Mouse (Mus musculus): ENCODE results near the gene Ndufs6. TPM values are rescaled to one million over a fixed set of nuclear protein-coding genes. Genes with fewer than 3 reads are reported as not detected.

The Ndufs6 gene
- total RNA-seq, 2 experiments from 2014 or later, result 156 to 172 TPM

DNA sequence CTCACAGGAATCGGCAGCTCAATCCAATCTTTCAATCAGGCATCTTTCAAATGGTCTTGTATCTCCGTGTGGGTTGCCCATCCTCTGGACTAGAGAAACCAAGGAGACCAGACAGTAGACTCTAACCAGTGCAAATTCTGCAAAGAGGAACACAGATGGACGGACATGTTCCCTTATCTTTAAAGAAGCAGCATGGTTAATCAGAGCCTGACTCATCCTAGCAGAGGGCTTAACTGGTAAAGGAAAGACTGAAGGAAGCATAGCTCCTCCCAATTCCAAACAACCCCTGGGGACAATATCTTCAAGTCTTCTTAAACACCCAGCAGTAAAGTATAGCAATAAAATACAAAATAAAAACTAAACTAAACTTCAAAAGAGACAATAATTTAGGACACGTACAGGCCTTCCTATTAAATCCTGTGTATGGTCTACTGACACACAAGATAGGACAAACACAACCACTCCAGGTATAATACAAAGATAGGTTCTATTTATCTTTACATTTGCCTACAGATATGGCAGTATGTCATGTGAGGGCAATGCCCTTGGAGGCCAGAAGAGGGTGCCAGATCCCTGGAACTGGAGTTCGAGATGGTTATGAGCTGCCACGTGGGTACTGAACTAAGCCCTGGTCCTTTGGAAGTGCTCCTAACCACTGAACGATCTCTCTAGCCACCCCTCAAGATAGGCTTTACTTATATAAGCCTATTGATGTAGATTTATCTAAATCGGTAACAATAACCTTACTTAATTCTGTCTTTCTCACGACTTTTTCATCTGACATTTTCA lies 17.0 kb upstream of the Ndufs6 start:
- Histone ChIP-seq H3K27ac (no peak overlapping the region), H3K4me3 (no peak overlapping the region)
- DNase-seq (ENCODE audit: low spot score in 2 of 2), result no peak
- TF ChIP-seq CTCF (conservative IDR thresholded peaks at IDR 0.05), result peak; percentile 59

- TF ChIP-seq CTCF (conservative IDR thresholded peaks at IDR 0.05), result no peak
- DNase-seq (ENCODE audit: low spot score in 2 of 2), result no peak
- H3K4me3 ChIP-seq, result no peak overlapping the region
- H3K27ac ChIP-seq, result no peak overlapping the region
Observed at GRCm38 (mm10) chr13:73336753-73337152, 8.4 kb upstream of the Ndufs6 start.

GRCm38 (mm10) chr13:73331736-73332135 lies 3.4 kb upstream of the Ndufs6 start:
- DNase-seq (ENCODE audit: low spot score in 2 of 2), result no peak
- H3K27ac ChIP-seq, result peak overlapping the region; percentile 94; the same call in 1 of the 2 replicates
- no peak for TF ChIP-seq CTCF (conservative IDR thresholded peaks at IDR 0.05)
- peak overlapping the region; percentile 93 for H3K4me3 ChIP-seq

DNA sequence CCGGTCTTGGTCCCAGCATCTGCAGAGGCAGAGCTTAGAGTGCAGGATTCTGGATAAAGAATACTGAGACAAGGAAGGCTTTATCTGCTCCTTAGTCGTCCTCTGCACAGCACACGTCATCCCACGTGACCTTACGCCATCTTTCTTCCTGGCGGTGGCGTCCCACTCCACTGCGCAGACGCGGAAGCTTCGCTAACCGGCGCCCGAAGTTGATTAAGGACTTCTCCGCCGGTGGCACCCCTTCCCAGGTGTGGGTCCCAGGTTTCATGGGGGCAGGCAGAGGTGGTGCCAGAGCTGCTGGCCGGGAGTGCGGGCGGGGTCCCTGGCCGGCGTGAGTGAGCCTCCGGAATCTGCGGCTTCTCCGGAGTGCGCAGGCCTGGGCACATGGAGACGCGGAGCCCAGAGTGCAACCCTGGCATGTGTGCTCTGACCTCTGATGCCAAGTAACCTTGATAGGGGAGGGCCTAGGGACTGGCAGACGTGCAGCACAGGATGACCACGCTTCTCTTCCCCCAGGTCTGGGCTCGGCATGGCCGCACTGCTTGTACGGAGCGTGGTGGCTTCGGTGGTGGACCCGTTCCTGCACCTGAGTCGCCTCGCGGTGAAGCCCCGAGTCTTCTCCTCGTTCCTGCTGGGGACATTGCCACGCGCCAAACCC lies 2.6 kb upstream of the Ndufs6 start:
- H3K27ac ChIP-seq, result peak overlapping the region; percentile 94
- TF ChIP-seq CTCF (conservative IDR thresholded peaks at IDR 0.05), result peak; percentile 23; the same call in 1 of the 2 replicates
- peak; percentile 85 to 86 for DNase-seq (ENCODE audit: low spot score in 2 of 2)
- peak overlapping the region; percentile 93 for H3K4me3 ChIP-seq

GRCm38 (mm10) chr13:73323406-73323805 lies 4.9 kb downstream of the Ndufs6 start:
- no peak overlapping the region for H3K4me3 ChIP-seq
- no peak overlapping the region for H3K27ac ChIP-seq
- no peak for DNase-seq (ENCODE audit: low spot score in 2 of 2)
- TF ChIP-seq CTCF (conservative IDR thresholded peaks at IDR 0.05), result no peak

DNA sequence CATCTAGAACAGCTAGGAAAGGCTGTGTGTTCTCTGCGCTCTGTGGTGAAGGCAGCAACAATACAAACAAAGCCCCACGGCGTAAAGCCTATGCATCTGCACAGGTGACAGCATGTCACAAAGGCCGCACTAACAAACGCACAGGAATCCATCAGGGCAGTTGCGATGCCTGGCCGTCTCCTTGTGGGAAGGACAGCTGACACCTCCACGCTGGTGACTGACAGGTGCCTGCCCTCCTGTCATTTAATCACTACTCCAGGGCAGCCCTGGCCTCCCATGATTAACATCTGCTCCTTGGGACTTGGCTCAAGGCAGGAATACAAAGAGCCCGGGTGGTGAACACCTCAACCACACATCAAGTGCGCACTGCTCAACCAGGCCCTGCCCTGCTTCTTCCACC lies 5.7 kb downstream of the Ndufs6 start:
- H3K4me3 ChIP-seq, result no peak overlapping the region
- no peak overlapping the region for H3K27ac ChIP-seq
- no peak for TF ChIP-seq CTCF (conservative IDR thresholded peaks at IDR 0.05)
- no peak for DNase-seq (ENCODE audit: low spot score in 2 of 2)

- Histone ChIP-seq H3K4me3 (no peak overlapping the region), H3K27ac (no peak overlapping the region)
- no peak for DNase-seq (ENCODE audit: low spot score in 2 of 2)
- TF ChIP-seq CTCF (conservative IDR thresholded peaks at IDR 0.05), result no peak
Observed at GRCm38 (mm10) chr13:73320048-73320447, 8.3 kb downstream of the Ndufs6 start.

DNA sequence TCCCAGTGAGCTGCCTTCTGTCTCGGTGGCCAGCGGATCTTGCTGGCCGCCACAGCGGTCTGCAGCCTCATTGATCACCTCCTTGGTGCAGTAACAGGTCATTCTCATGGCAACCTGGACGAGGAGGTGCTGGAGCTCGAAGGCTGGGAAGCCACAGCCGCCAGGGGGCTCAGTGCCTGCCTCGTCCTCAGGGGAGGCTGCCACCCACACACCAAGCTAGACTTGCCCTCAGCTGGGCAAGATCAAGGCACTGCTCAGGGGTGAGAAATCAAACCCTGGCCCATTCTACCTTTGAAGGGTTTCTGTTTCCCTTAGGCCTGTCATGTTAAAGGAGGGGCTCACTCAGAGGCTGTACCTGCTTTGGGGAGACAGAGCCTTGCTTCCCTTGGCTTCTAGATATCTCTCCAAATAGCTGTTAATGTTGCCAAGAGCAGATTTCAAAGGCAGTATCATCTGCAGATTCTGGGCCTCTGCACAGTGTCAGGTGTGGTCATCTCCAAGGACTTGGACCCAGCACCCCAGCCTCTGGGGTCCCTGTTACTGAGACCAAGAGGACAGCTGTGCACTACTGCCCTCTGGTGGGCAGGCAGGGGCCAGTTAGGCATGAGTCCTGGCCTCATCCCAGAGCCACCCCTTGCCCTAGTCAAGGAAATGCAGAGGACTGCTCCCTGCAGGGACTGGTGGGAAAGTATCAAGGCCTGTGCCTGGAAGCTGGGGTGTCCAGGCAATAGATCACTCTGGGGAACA lies 18.0 kb downstream of the Ndufs6 start:
- H3K27ac ChIP-seq, result no peak overlapping the region
- H3K4me3 ChIP-seq, result no peak overlapping the region
- peak; percentile 75 for TF ChIP-seq CTCF (conservative IDR thresholded peaks at IDR 0.05)
- DNase-seq (ENCODE audit: low spot score in 2 of 2), result peak in 1 of 2 experiments; percentile 38

DNA sequence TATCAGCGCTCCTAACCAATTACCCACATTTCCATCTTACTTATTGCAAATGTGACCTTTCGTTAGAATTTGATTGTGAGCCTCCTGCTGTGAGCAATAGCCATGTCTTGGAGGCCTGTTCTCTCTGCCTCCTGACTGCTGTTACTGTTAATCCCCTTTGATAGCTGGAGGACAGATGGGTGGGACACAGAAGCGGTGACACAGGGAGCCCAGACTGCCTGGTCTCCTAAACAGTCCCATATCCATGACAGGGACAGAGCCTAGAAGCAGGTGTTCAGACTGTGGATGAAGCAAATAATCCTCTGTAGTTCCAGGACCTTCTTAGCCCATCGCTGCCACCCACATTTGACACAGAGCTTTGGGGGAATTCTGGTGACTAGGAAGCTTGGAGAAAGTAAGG lies 21.9 kb downstream of the Ndufs6 start:
- H3K27ac ChIP-seq, result no peak overlapping the region
- no peak overlapping the region for H3K4me3 ChIP-seq
- no peak for DNase-seq (ENCODE audit: low spot score in 2 of 2)
- no peak for TF ChIP-seq CTCF (conservative IDR thresholded peaks at IDR 0.05)

DNA sequence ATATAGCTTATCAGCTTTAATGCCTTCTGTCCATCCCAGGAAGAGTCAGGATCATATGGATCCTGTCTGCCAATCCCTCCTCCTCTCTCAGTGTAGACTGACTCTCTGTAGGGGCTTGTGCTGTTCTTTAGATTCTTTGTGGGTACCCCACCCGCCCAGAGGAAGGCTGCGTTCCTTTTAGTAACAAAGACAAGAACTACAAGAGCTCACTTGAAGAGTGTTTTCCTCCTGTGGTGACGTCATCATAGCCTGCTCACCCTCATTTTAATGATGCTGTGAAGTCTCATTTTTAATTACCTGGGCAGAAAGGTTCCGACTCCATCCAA lies 22.3 kb downstream of the Ndufs6 start:
- TF ChIP-seq CTCF (conservative IDR thresholded peaks at IDR 0.05), result no peak
- no peak overlapping the region for H3K4me3 ChIP-seq
- DNase-seq (ENCODE audit: low spot score in 2 of 2), result no peak
- no peak overlapping the region for H3K27ac ChIP-seq

DNA sequence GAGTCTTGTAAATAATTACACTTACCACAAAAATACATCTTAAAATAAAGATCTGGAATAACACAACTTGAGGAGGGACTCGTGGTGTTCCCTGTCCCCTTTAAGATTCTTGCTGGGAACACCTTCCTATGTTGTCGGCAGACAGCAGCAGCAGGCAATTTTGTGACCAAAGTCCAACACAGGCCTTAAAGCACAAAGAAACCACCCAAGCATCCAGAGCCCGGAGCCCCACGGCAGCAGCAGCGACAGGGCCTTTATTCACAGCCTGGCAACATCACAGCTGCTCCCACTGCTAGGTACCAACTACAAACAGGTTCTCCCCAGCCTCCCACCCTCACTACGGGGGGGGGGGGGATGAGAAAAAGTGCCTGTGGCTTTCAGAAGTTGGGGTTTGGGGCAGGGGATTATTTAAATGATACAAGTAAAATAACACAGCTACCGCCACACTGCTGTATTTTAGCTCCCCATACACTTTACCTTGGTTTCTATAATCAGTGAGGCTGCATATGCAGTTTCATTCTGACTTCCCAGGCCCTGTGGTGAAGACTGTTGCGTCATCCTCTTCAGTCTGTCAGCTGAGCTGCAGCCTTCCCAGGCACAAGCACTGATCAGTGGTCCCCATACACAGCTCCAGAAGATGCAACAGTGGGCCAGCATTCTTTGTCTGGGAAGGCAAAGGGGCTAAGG lies 22.8 kb downstream of the Ndufs6 start:
- DNase-seq (ENCODE audit: low spot score in 2 of 2), result no peak
- Histone ChIP-seq H3K4me3 (no peak overlapping the region), H3K27ac (no peak overlapping the region)
- no peak for TF ChIP-seq CTCF (conservative IDR thresholded peaks at IDR 0.05)

- DNase-seq (ENCODE audit: low spot score in 2 of 2), result no peak
- no peak for TF ChIP-seq CTCF (conservative IDR thresholded peaks at IDR 0.05)
- H3K4me3 ChIP-seq, result no peak overlapping the region
- H3K27ac ChIP-seq, result no peak overlapping the region
Observed at GRCm38 (mm10) chr13:73304729-73305128, 23.6 kb downstream of the Ndufs6 start.

GRCm38 (mm10) chr13:73299322-73299721 lies 29.0 kb downstream of the Ndufs6 start:
- DNase-seq (ENCODE audit: low spot score in 2 of 2), result no peak
- Histone ChIP-seq H3K4me3 (no peak overlapping the region), H3K27ac (no peak overlapping the region)
- TF ChIP-seq CTCF (conservative IDR thresholded peaks at IDR 0.05), result no peak

Measured in layer of hippocampus, adult 2 months (tissue).